Mouse (Mus musculus) heart, adult 2 months (tissue): ENCODE results near the gene Stx18. TPM values are rescaled to one million over a fixed set of nuclear protein-coding genes. Genes with fewer than 3 reads are reported as not detected.

Experiments
- DNase-seq, 2 experiments: peaks; one replicate each; pipeline ENCODE4 v3.0.0; 2021
- H3K27ac ChIP-seq: fragments of 200-600 bp; 2 replicates; pipeline ENCODE4 v1.8.1; 2022
- H3K27me3 ChIP-seq: fragments of 200-500 bp; 2 replicates; pipeline ENCODE4 v1.6.1; 2012; ENCODE audit warnings: mild to moderate bottlenecking, low read length, inconsistent platforms, mixed read lengths; ENCODE audit not compliant: control insufficient read depth, insufficient read depth
- H3K36me3 ChIP-seq: fragments of 200-500 bp; 2 replicates; pipeline ENCODE4 v1.6.1; 2012; ENCODE audit warnings: low read length, inconsistent platforms; ENCODE audit not compliant: control insufficient read depth, insufficient read depth
- H3K4me1 ChIP-seq: fragments of 200-500 bp; 2 replicates; pipeline ENCODE4 v1.6.1; 2011; ENCODE audit warnings: low read length; ENCODE audit not compliant: control insufficient read depth, insufficient read depth
- H3K4me3 ChIP-seq: fragments of 200-600 bp; 2 replicates; pipeline ENCODE4 v1.8.1; 2022
- H3K79me2 ChIP-seq: fragments of 200-500 bp; replicated peaks from 2 replicates; pipeline ENCODE4 v1.6.1; 2012; ENCODE audit warnings: mild to moderate bottlenecking, inconsistent platforms, low read length, moderate library complexity, mixed read lengths; ENCODE audit not compliant: control insufficient read depth, insufficient read depth
- H3K9ac ChIP-seq: fragments of 200-500 bp; 2 replicates; pipeline ENCODE4 v1.6.1; 2012; ENCODE audit warnings: low read depth, mild to moderate bottlenecking, control low read depth, inconsistent platforms, low read length, mixed read lengths
- CTCF ChIP-seq: fragments of 200-600 bp; IDR thresholded peaks from 2 replicates; pipeline ENCODE4 v1.8.1; 2022; ENCODE audit warnings: antibody characterized with exemption, mild to moderate bottlenecking, moderate library complexity
- EP300 ChIP-seq: fragments of 200-500 bp; IDR thresholded peaks from 2 replicates; pipeline ENCODE4 v1.6.1; 2011; ENCODE audit warnings: low read depth, low read length, control low read depth; ENCODE audit not compliant: insufficient read depth
- POLR2A ChIP-seq: fragments of 200-500 bp; IDR thresholded peaks from 2 replicates; pipeline ENCODE4 v1.6.1; 2011; ENCODE audit warnings: mild to moderate bottlenecking, low read depth, low read length, control low read depth; ENCODE audit not compliant: insufficient read depth
- WGBS: fragments of 180-500 bp; shearing (Covaris S2); methylation state at CpG from one replicate; pipeline ENCODE4 v1.1.7; 2018; 5-methylcytosine and 5-hydroxymethylcytosine counted together
- intact Hi-C: fragments of 180-260 bp; cut with DNase I; formaldehyde crosslinking; loops from one replicate; pipeline ENCODE4 v1.15.1; 2025
- long read RNA-seq: library from polyadenylated mRNA; stranded (forward); transcript quantifications from one replicate; pipeline ENCODE4 v2.0.0, GENCODE M21; 2021
- polyA plus RNA-seq: library from polyadenylated mRNA; depleted of rRNA; stranded (reverse); fragments of >200 nt; gene quantifications from 2 replicates; pipeline ENCODE4 v1.2.3, GENCODE M21; 2012; rRNA removed
- total RNA-seq, 2 experiments: library from RNA; stranded (reverse); gene quantifications; 2 replicates each; pipeline ENCODE4 v1.2.3; 2021

Stx18 gene
- total RNA-seq = 10 to 100 TPM; 15.9 to 18.5 TPM
- 12.1 and 14.9 TPM in 2 replicates for polyA plus RNA-seq
- long read RNA-seq, transcript Stx18-203 (11 exons, 3,002 nt) = major isoform, 14 of 14 reads
- long read RNA-seq, partial matches to known transcripts = 0 of 14 reads
- long read RNA-seq, other reads (novel, unspliced or antisense) = 0 of 14 reads

DNA sequence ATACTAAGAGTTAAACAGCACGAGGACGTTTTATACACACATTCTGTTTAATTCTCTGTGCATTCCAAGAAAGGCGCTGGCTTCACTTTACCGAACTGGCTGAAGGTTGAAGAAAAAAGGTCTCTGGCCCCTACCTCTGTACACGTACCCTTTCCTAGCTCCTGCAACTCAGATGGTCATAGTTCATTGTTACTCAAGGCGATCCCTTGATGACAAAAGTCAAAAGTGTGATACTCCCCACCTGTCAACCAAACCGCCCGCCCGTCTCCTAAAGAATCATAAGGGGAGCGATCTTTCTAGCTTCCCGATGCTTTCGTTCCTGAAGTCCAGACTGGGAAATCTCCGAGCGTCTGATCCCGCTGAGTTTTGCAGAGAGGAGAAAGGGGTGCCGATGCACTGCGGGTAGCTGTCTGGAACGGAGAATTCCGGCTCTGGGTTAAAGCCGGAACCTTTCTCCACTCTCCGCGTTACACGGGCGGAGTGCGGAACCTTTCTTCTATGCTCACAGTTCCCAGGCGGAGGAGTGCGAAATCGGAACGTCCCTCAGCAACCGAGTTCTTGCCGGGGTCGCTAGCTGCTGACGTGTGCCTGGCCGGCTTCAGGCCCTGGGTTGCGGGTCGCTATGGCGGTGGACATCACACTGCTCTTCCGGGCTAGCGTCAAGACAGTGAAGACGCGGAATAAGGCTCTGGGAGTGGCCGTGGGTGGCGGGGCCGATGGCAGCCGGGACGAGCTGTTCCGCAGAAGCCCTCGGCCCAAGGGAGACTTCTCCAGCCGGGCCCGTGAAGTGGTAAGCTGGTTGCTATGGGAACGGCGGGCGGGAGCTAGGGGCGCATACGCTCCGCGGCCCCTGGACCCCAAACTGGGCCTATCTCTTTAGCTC, at the start of gene Stx18:
TSS of gene Stx18 (plus strand) at position 33 of the 883 bp plus-strand sequence.
- Histone ChIP-seq H3K4me1 (no peaks in the 10 kb centered on the region), H3K9ac (peak within 1 kb of the TSS; percentile 92), H3K27me3 (no peaks in the 10 kb centered on the region), H3K27ac (peak within 1 kb of the TSS; percentile 68), H3K36me3 (no peaks in the 10 kb centered on the region), H3K79me2 (no peaks in the 10 kb centered on the region), H3K4me3 (peak within 1 kb of the TSS; percentile 99)
- WGBS = under 1% methylated on average over 57 of the region's 57 CpGs
- intact Hi-C loops = no loop called here
- DNase-seq = peak; percentile 88 to 90
- TF ChIP-seq CTCF = 0 out of 2 replicates have a peak, but pooled peaks have one; percentile 2
- TF ChIP-seq EP300 = 0 out of 2 replicates have a peak, but pooled peaks have one; percentile 64
- peak; percentile 74 for TF ChIP-seq POLR2A

DNA sequence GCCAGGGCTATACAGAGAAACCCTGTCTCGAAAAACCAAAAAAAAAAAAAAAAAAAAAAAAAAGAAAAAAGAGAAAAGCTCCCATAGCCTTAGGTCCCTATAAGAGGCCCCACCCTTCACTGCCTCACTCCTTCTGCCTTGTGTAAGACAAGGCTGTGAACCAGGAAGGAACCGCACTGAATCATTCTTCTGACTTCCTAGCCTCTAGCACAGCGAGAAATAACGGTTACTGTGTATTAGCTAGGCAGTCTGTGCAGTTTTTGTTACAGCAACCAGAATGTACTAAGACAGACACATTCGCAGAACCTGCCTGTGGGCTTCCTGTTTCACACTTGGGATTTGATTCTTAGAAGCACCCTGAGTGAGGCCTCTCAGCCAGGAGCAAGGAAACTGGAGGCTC, 46.2 kb upstream of the Stx18 start:
- intact Hi-C loops = no loop called here
- whole genome bisulfite sequencing = 62% methylated on average over 5 of the region's 5 CpGs
- Histone ChIP-seq H3K9ac (no peak overlapping the region), H3K79me2 (no peaks in the 10 kb centered on the region), H3K4me3 (no peak overlapping the region), H3K27ac (no peak overlapping the region), H3K4me1 (no peaks in the 10 kb centered on the region), H3K27me3 (no peaks in the 10 kb centered on the region), H3K36me3 (no peaks in the 10 kb centered on the region)
- TF ChIP-seq EP300 (no peak), POLR2A (no peak), CTCF (no peak)
- DNase-seq = no peak

DNA sequence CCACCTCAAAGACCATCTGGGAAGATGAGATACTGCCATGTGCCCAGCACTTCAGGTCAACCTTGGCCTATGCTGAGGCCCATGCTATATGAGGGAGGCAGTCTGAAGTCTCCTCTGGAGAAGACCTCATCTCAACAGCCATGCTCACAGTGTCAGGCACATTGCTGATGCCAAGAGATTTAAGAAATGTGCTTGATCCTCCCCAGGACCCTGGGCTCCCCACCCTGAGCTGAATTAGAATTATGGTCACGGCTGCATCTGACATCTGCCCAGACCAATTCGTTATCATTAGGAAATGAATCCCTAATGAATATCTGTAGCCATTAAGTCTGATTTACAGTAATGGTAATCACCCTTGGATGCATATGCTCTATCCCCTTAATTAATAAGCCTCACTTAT, 39.7 kb upstream of the Stx18 start:
- no peaks in the 10 kb centered on the region for H3K4me1 ChIP-seq
- TF ChIP-seq POLR2A (no peak), CTCF (no peak), EP300 (no peak)
- H3K27me3 ChIP-seq = no peaks in the 10 kb centered on the region
- H3K36me3 ChIP-seq = no peaks in the 10 kb centered on the region
- DNase-seq = no peak
- no peak overlapping the region for H3K27ac ChIP-seq
- H3K79me2 ChIP-seq = no peaks in the 10 kb centered on the region
- no peak overlapping the region for H3K4me3 ChIP-seq
- H3K9ac ChIP-seq = no peak overlapping the region
- intact Hi-C loops = no loop called here
- WGBS = 73% methylated on average over 2 of the region's 2 CpGs

DNA sequence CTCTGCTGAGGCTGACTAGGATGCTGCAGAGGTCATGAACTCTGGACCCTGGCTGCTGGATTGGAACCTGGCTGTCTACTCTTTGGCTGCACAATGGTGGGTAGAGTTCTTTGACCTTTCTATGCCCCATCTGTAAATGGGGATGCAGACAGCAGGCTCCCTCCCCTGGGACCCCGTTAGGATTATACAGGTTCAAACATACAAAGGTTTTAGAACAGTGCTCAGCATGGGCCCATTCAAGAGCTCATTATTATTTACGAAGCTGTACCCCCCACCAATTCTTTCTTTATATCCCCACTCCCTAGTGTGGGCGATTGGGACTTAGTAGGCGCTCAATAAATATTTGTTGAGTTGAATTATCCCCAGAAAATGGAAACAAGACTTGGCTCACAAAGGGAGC, 36.0 kb upstream of the Stx18 start:
- WGBS = 64% methylated on average over 4 of the region's 4 CpGs
- DNase-seq = no peak
- Histone ChIP-seq H3K4me3 (no peak overlapping the region), H3K9ac (no peak overlapping the region), H3K79me2 (no peaks in the 10 kb centered on the region), H3K4me1 (no peaks in the 10 kb centered on the region), H3K27me3 (no peaks in the 10 kb centered on the region), H3K36me3 (no peaks in the 10 kb centered on the region), H3K27ac (no peak overlapping the region)
- TF ChIP-seq EP300 = no peak
- no peak for TF ChIP-seq CTCF
- no peak for TF ChIP-seq POLR2A
- intact Hi-C loops = no loop called here

DNA sequence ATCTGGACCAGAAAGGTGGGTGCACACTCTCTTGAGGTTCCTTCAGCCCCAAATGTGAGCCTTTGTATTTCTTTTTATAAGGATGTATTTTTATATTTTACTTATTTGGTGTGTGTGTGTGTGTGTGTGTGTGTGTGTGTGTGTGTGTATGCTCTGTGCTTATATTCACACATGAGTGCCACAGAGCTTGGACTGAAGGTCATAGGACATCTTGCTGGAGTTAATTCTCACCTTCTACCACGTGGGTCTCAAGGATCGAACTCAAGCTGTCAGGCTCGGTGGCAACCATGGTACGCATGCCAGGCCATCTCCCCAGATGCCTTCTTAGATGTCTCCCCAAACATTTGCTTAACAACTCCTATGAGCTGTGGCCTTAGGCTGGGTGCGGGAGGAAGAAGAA, 33.8 kb upstream of the Stx18 start:
- Histone ChIP-seq H3K79me2 (no peaks in the 10 kb centered on the region), H3K27ac (no peak overlapping the region), H3K4me3 (no peak overlapping the region), H3K4me1 (no peaks in the 10 kb centered on the region), H3K36me3 (no peaks in the 10 kb centered on the region), H3K27me3 (no peaks in the 10 kb centered on the region), H3K9ac (no peak overlapping the region)
- DNase-seq = no peak
- WGBS = 78% methylated on average over 5 of the region's 5 CpGs
- intact Hi-C loops = no loop called here
- no peak for TF ChIP-seq POLR2A
- no peak for TF ChIP-seq EP300
- TF ChIP-seq CTCF = no peak
